Comparison of ENCODE assay signal across 8 mouse cellular contexts in genomic region chr17:88596544-88597221, GRCm38 (mm10). TPM values are rescaled to one million over a fixed set of nuclear protein-coding genes. Genes with fewer than 3 reads are reported as not detected.
DNase-seq lines count a peak whose midpoint lies in the region; ATAC-seq and TF ChIP-seq lines count a peak whose summit lies in the region.

No protein-coding gene starts in this region.

- H3K79me2 ChIP-seq in myocyte (ENCODE audit: control insufficient read depth, insufficient read depth) = peaks cover 33% of the 10 kb centered on the region

- no peak for ATAC-seq in forebrain, embryonic 16.5 days

- no peaks in the 10 kb centered on the region for H3K9me3 ChIP-seq in forebrain, embryonic 16.5 days (ENCODE audit: control insufficient read depth, low read length)
- no peaks in the 10 kb centered on the region for H3K9me3 ChIP-seq in limb, embryonic 10.5 days (replicated peaks)

- H3K4me2 ChIP-seq in forebrain, embryonic 16.5 days (ENCODE audit: low read length) = peak overlapping the region; percentile 88
- H3K4me2 ChIP-seq in myocyte (ENCODE audit: low read depth) = peak overlapping the region; percentile 75

- H3K27me3 ChIP-seq in forebrain, embryonic 16.5 days (replicated peaks; ENCODE audit: control insufficient read depth, insufficient read depth, low read length) = no peaks in the 10 kb centered on the region
- no peaks in the 10 kb centered on the region for H3K27me3 ChIP-seq in limb, embryonic 10.5 days (ENCODE audit: low read depth, poor library complexity, severe bottlenecking)
- no peaks in the 10 kb centered on the region for H3K27me3 ChIP-seq in myocyte (ENCODE audit: control insufficient read depth, insufficient read depth, insufficient read length)

- H3K27ac ChIP-seq in forebrain, embryonic 16.5 days (ENCODE audit: low read length) = peak overlapping the region; percentile 68
- H3K27ac ChIP-seq in limb, embryonic 10.5 days = peak overlapping the region; percentile 90

- H3ac ChIP-seq in myocyte (ENCODE audit: control insufficient read depth, insufficient read length) = peak overlapping the region; percentile 59

- H3K36me3 ChIP-seq in forebrain, embryonic 16.5 days (ENCODE audit: control insufficient read depth, insufficient read depth) = peaks cover 4% of the 10 kb centered on the region; the same call in 1 of the 2 replicates
- H3K36me3 ChIP-seq in limb, embryonic 10.5 days = no peaks in the 10 kb centered on the region
- H3K36me3 ChIP-seq in myocyte (ENCODE audit: control insufficient read depth, insufficient read depth) = no peaks in the 10 kb centered on the region

- H3K4me1 ChIP-seq in forebrain, embryonic 16.5 days (replicated peaks; ENCODE audit: control insufficient read depth, insufficient read depth, low read length) = peaks cover 14% of the 10 kb centered on the region
- peaks cover 35% of the 10 kb centered on the region for H3K4me1 ChIP-seq in limb, embryonic 10.5 days

- H3K4me3 ChIP-seq in forebrain, embryonic 16.5 days (replicated peaks; ENCODE audit: low read length) = peak overlapping the region; percentile 58
- H3K4me3 ChIP-seq in limb, embryonic 10.5 days = peak overlapping the region; percentile 69
- H3K4me3 ChIP-seq in myocyte = peak overlapping the region; percentile 75

- WGBS in forebrain, embryonic 16.5 days = 32% methylated on average over 16 of the region's 16 CpGs
- WGBS in limb, embryonic 10.5 days = 29% methylated on average over 16 of the region's 16 CpGs

- DNase-seq in left cerebral cortex, adult 9 months (ENCODE audit: low spot score in 2 of 2) = peak; percentile 26 to 69
- no peak for DNase-seq in left cerebral cortex, adult 8-10 months (ENCODE audit: low spot score in 2 of 2)
- peak; percentile 42 for DNase-seq in T-cell, adult 2 months (ENCODE audit: low spot score)
- DNase-seq in limb, embryonic 10.5 days (ENCODE audit: low spot score) = no peak
- DNase-seq in urinary bladder, postnatal 14 days (ENCODE audit: low spot score) = no peak
- DNase-seq in gastrocnemius, postnatal 25 days = no peak

- TF ChIP-seq POLR2A in myocyte (IDR thresholded peaks at IDR 0.05; ENCODE audit: insufficient read length, low read depth) = no peak

- H3K9ac ChIP-seq in forebrain, embryonic 16.5 days (replicated peaks; ENCODE audit: low read depth, low read length) = peak overlapping the region; percentile 63

TF ChIP-seq in myocyte, 11 proteins besides CTCF, POLR2A, EP300 and RAD21:
- peak in 1 of 3 experiments; percentile 25 for TF ChIP-seq MYOD1 (IDR thresholded peaks at IDR 0.05; ENCODE audit: control insufficient read depth in 1 of 3, insufficient read length in 2 of 3, low read depth in 2 of 3)
- TF ChIP-seq SRF (IDR thresholded peaks at IDR 0.05; ENCODE audit: control insufficient read depth, insufficient read length, low read depth) = peak; percentile 23
- TF ChIP-seq MYOG (IDR thresholded peaks at IDR 0.05; ENCODE audit: control insufficient read depth in 1 of 3, insufficient read depth in 1 of 3, insufficient read length in 2 of 3, low read depth in 2 of 3) = no peak
- peak; percentile 36 for TF ChIP-seq POLR2AphosphoS2 (IDR thresholded peaks at IDR 0.05; ENCODE audit: insufficient read length, low read depth)
- no peak for TF ChIP-seq TCF12 (IDR thresholded peaks at IDR 0.05; ENCODE audit: insufficient read depth, poor library complexity, severe bottlenecking)

RNA-seq across cellular contexts. Expression of gene Ston1, which starts 0.8 kb away (rescaled TPM):
- 10 to 100 TPM in 2 of 4 experiments, 1 to 10 TPM in 2; 5.9 to 14.1 (median 9.1) TPM for total RNA-seq in left cerebral cortex, adult 8-10 months (2022)
- 1.6 and 1.7 TPM in 2 replicates for polyA plus RNA-seq in forebrain, embryonic 16.5 days (2015; fragmentation: Nextera tagmentation; extraction: Ambion mirVana)
- polyA plus RNA-seq in limb, embryonic 10.5 days (2016; fragmentation: Nextera tagmentation; extraction: Ambion mirVana) = 2.4 and 3.0 TPM in 2 replicates
- polyA plus RNA-seq in myocyte (2012; fragmentation: generic; extraction: Trizol) = 16.6 TPM
- total RNA-seq in gastrocnemius, postnatal 25 days (2021) = 10 to 100 TPM in 1 of 2 experiments, 1 to 10 TPM in 1; 8.2 to 10.8 TPM

Comparison
In these comparisons a context has a peak if more than half of its experiments do, and no peak if none do; other contexts are left out.
1. DNase-seq: peak in left cerebral cortex, adult 9 months (2 of 2) and T-cell, adult 2 months (single experiment); none in left cerebral cortex, adult 8-10 months (0 of 2), limb, embryonic 10.5 days (single experiment), urinary bladder, postnatal 14 days (single experiment) and gastrocnemius, postnatal 25 days (single experiment).
2. Peak in every context shown above with its lines, with median percentiles within 50 percentile points of each other: H3K4me3 ChIP-seq.